Mouse (Mus musculus) spleen, postnatal 10 days (tissue): ENCODE measurements around the gene Cd69.
A peak's percentile ranks its signal among the peaks of the same experiment; 100 is the strongest.

ENCODE experiments used
- DNase-seq, 2 experiments: peaks; one replicate each; pipeline ENCODE4 v3.0.0; 2021 to 2022; ENCODE audit warnings: low spot score in 2 of 2

The Cd69 gene

DNA sequence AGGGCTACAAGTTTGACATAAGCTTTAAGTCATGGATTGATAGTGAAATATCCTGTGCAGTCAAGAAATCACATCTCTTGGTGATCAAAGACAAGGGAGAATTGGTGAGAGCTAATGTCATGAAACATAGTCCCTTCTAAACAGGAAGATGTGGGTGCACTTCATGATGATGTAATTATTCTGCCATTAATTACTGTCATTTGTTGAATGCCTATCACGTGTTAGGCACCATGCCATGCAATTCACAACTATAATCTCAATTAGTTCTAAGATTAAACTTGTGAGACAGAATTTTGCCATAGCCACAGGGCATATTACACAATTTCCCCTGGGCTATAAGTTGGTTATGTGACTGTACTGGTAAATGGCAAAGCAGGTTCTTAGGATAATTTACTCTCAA is 28.2 kb downstream of the Cd69 start:
- no peak for DNase-seq

DNA sequence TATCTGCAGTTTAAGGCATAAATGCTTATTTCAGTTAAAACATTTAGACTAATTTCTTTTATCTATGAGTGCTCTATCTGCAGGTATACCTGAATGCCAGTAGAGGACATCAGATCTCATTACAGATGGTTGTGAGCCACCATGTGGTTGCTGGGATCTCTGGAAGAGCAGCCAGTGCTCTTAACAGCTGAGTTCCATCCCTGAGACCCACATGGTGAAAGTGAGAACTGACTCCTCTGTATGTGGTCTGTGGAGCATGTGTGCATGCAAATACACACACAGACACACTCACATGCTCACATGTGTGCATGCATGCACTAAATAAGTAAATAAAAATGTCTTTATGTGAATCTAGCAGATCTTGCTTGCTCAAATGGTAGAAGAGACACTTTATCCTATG is 29.4 kb downstream of the Cd69 start:
- DNase-seq: no peak

DNA sequence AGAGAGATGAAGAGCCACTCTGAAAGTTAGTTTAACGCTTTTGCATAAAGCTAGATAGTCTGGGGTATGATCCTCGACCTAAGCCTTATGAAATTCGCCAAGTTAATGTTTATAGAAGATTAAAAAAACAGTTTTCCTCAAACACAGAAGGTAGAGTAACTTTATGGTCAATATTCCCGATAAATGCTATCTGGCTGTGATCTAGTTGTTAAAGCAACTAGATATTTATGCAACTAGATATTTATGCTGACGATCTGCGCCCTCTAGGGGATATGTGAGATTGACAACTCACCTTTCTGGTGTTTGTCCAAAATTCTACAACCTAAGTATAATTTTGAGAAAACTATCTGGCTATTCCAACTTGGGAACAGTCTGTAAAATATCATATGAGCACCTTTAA is 33.3 kb downstream of the Cd69 start:
- DNase-seq: no peak

DNA sequence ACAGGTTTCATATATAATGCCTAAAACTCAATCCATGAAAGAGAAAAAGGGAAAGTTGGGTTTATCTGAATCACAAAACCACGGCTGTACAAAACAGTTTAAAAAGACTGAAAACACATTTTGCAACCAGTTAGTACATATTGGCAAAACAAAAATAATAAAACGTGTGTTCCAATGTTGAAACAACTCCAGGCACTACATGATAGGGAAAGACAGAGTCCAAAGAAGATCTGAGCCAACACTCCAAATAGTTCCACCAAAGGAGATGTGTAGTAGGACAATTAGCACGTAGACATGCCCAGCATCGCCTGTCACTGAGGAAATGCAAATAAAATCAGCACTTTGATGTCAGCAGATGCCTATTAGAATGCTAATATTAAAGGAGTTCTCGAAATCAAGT is 33.8 kb downstream of the Cd69 start:
- no peak for DNase-seq

DNA sequence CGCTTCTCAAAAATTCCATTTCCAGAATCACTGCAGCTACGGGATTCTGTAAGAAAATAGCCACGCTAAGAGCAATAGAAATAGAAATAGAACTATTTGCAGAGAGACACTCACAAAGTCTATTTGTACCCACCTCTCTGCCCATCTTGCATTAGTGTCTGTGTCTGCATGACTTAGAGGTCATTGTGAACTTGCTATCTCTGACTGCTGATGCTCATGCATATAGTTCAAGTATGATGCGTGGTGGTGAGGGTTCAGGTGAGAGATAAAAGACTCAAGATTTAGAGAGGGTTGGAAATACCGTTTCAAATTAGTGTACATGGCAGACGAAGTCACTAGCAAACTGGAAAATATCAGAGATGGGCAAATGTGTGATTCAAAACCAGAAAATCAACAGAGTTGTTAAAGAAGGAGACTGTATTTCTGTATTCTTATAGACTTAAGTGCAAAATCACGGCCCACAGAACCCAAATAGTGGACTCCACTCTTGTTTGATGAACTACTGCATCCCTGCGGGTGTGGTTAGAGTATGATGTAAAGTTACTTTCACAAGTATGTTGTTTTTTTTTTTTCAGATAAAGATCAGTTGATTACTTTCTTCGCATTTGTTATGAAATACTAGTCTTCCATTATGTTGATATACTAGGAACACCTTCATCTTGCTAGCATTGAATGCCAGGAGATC is 35.5 kb downstream of the Cd69 start:
- DNase-seq: no peak

DNA sequence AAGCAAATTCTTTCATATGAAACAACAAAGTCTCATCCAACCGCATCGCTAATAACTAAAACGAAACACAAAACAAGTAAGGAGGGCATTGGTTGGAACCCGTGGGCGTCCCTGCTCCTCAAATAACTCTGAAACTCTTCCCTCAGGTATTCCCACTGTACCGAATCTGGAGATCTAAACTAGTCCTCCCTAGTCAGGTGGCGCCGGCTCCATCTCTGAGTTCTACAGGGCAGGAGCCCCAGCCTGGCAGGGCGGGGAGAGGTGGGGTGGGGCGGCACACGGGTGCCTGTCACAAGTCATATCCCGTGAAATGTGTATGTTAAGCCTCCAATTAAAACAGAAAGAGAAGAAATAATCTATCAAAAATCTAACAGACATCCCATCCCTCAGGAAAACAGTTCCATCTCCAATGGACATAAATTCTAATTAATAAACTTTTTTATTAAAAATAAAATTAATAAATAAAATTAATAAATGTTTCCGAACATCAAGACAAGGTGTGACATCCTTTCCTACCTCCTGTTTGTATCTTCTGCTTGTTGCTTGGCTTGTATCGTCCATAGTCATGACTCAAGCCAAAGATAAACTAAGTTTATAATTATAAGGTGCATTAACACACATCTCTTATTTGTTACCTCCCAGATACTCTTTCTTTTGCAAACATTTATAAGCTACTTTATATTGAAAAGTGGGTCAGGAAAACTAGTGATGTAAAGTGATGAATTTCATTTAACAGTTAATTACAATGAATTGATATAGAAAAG is 36.8 kb downstream of the Cd69 start:
- DNase-seq: peak; percentile 65 to 74

DNA sequence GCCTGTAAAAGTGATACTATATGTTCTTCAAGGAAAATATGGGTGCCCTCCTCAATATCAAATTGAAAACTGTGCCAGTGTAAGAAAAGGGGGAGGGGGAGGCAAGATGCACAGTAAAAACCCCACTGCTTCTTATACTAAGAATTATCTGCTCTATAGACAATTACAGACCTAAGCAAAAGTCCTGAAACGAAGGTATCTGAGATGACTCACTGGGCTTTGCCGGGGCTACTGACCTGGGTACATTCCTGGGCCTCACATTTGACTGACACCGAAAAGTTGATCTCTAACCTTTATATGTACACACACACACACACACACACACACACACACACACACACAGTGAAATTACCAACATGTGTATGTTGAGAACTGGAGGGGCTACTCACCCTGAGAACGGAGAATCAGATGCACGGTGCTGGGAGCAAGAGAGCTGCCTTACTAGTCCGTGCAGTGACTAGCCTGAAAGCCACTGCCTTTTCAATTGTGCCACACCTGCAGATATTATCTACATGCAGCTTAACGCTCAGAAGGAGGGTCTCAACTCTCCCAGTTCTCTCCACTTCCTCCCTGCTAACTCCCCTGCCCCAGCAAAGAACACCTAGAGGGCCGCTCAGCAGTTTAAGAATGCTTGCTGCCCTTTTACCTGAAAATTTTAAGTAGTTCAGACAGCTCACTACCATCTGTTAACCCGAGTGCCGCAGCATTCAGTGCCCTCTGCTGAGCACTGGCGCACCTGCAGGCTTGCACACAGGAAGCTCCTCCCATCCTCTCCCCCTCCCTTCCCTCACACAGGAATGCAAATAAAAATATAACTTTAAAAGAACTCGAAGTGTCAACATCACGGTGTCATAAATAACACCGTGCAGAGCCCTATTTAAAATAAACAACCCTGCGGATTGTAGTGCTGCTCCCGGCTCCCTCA is 37.6 kb downstream of the Cd69 start:
- DNase-seq: peak; percentile 70 to 87

DNA sequence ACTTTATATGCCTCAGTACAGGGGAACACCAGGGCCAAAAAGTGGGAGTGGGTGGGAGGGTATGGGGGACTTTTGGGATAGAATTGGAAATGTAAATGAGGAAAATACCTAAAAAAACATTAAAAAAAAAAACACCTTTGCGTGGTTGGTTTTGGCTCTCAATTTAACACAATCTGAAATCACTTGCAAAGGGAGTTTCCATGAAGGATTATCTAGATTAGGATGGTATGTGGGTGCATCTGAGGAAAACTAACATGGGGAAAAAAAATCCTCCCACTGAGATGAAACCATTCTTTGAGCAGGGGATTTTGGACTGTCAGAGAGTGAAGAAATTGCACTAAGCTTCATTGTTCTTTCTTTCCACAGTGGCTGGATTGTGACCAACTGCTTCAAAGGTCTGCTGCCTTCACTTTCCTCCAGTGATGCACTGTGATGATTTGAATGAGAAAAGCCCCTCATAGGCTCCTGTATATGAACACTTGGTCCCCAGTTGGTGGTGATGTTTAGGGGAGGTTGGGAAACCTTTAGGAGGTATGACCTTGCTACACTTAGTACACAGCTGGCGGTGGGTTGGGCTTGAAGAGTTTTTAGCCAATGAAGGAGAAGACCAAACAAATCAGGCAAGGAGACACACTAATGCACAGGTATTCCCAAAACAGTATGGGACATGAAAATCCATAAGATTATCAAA is 38.4 kb downstream of the Cd69 start:
- DNase-seq: peak in 1 of 2 experiments; percentile 56

DNA sequence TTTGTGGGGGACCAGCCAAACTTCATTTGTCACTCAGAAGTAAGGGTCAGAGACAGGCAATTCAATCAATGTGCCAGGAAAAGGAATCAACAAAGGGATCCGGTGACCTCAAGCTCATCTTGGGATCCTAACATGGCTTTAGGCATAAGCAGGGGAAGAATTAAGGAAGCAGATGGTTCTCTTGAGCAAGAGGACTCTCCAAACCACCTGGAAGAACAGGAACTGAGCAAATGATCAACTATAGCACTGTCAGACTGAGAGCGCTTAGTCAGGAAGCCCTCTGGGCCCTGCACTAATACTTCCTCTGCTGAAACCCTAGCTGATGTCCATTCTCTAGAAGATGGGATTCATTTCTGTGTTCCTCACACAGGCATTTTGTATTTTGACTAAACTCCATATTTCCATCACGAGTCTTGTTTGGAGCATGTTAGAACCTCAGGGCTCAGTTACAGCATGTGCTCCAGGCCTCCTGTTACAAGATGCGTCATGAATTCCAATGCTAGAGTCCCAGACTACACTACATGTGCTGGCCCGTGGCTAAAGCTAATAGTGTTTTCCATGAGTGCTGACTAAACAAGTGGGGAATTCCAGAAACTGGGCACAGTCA is 39.3 kb downstream of the Cd69 start:
- no peak for DNase-seq

DNA sequence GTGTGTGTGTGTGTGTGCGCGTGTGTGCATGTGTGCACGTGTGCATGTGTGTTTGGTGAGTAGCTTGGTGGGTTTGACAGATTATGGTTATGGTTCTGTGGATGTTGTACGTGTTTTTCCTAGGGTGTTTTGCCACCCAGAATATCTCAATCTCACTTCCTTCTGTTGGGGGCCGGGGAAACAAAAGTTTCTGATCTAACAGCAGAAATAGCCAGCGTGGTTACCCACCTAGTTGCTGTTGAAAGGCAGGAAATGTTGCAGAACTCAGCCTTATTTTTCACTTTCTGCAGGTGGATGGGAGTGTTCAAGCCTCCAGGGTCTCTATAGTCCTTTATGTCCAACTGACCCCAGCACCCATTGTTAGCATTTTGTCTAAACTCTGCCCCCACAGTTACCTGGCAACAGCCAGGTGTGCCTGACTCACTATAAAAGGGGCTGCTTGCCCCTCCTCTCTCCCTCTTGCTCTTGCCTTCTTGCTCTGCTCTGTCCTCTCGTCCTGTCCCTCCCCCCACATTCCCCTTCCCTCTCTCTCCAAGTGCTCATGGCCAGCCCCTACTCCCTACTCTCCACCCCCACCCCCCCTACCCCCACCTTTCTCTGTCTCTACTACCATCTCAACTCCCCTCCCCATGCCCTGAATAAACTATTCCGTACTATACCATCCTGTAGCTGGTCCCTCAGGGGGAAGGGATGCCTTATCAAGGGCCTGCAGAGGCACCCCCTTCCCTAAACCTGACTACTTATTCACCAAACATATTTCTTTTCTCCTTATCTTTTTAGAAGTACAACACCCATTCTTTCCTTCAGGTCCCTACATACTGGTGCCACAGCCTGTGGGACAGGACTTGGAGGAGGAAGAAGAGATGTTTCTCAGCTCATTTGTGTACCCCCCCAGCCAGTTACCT is 40.5 kb downstream of the Cd69 start:
- DNase-seq: peak; percentile 51 to 55

DNA sequence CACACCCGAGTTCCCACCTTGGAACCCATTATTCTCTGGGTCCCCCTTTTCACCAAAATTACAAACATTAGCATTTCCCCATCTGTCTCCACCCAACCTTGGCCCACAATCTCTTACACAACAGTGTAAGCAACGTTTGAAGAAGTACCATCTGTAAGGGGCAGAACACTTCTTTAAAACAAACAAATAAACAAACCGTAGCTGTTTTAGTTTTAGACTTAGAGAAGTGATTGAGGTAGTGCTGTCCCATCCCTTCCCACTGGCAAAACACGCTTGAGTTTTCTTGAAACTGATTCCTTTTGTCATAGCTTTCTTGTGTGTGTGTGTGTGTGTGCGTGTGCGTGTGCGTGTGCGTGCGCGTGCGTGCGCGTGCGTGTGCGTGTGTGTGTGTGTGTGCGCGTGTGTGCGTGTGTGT is 41.3 kb downstream of the Cd69 start:
- DNase-seq: no peak

DNA sequence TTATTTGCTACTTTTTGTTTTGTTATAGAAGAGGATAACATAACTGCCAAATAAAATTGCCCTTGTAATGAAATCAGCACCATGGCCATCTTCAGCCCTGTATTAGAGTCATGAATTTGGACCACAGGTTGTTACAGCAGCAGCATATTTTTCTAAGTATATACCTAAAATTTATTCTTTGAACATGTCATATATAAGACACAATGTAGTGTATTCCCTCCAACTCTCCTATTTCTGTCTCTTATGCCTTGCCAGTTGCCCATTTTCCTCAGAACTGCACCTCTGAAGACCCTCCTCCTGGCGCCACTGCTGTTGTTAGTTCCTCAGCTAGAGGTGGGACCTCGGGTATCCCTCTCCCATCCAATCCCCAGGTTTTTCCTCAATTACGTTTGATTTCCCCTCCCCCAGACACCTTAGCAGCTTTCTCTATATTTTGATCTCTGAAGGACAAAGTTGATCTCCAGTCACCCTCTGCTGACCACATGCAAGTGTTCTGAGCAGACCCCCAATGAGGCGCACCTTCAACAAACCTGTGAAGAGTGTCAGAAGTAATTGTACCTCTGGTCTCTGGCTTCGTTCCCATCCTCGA is 41.8 kb downstream of the Cd69 start:
- DNase-seq: peak in 1 of 2 experiments; percentile 31

DNA sequence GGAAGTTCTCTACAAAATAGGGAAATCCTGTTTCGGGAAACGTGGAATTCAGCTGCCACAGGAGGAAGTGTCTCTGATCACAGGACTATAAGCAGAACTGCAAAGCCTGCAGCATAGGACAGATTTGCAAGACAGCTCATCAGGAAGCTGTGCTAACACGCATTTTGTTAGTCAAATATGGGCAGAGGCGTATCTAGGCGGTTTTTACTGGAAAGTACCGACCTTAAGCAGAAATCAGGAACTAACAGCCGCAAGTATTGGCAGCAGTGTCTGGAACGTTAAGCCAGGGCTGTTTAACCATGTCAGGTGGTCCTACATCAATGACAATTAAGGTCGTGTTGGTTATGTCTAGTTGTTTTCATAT is 42.4 kb downstream of the Cd69 start:
- DNase-seq: peak in 1 of 2 experiments; percentile 60

DNA sequence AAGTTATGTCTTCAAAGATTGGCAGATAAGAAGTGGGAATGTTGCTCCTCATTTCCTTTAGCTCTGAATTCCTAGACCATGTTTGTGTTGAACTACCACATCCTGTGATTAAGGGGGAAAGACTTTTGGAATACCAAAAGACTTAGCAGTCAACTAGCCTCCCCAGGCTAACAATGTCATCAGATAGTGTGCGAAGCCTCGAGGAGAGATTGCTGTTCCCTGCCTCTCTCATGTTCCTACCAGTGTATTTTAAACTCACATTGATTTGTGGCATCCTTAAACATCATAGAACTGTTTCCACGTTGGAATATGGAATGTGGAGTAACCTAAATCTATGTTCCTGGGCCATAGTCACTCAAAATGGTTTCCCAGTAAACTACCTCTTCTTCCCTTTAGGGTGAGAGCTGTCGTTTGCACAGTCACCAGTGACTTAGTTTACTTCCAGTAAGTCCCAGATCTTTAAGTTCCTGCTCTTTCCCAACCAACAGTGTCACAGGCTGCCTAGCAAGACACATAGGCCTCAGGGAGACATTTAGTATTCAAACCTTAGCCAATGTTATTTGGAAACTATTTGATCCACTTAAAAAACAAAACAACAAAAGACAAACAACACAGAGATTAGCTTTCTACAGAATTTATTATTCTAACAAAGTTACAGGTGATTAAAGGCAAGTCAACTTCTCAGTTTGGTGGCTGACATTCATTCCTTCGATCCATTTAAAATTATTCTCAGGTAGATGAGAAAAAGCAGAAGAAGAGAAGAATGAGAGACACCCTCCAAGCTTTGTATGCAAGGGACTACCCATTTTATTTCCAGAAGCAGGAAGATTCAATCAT is 43.0 kb downstream of the Cd69 start:
- DNase-seq: no peak

DNA sequence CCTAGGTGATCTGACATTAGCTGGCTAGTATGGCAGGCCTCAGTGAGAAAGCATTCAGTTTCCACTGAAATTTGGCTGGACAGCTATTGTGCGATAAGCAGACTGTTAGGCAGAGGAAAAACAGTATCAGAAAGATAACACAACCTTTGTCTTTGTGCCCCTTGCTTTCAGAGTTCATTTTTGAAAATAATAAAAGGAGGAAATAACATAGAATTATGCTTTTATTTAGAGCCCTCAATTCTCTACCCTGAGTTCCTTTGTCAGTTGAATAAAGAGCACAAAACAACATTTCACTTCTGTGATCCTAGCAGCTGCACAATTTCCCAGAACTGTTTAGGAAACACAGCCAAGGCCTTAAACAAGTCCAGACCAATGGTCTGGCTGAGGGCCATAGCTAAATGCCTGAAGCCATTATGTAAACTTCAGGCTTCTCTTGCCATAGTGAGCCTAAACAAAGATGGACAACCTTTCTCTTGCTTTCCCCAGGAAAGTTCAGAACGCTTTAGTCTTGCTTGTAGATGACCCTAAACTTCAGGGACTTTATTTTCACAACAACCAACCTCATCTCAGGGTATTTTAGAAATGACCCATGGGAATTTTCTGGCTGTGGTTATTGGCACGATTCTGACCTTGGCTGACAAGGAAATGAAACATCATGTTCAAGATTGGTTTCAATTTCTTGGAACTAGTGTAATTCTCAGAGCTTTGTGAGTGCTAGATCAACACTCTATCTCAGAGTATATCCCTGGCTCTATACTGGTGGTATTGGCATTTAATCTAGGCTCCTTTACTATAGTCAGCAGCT is 45.3 kb downstream of the Cd69 start:
- no peak for DNase-seq

DNA sequence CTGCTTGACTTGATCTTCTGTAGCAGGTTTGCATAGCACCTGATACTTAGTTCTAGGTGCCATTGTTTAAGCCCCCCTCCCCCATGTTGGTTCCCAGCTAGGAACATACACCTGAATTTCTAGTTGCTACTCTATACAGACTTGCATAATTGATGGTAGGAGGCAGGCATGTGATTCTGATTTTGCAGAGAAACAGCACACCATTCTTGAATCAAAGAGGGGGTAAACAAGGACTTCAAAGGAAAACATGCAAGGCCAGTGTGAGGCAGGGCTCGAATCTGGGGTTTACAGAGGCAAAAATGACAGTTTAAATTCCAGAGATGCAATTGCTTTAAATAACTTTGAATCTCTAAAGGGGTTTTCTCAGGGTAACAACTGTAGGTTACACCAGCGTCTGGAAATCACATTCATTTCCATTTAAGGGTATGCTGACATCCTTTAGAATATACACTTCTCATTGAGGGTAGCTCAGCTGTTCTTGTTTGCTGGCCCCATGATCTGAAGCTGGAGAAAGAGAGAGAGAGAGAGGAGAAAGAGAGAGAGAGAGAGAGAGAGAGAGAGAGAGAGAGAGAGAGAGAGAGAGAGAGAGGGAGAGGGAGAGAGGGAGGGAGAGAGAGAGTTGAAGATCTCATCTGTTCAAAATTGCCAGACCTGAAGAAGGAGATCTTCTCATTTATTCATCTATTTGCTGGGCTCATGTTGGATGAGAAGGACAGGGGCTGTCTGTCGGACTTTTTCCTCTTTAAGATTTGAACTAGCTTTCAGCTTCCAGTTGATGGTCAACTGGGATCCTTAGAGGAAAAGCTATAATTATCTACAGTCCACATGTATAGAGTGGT is 46.1 kb downstream of the Cd69 start:
- DNase-seq: no peak

DNA sequence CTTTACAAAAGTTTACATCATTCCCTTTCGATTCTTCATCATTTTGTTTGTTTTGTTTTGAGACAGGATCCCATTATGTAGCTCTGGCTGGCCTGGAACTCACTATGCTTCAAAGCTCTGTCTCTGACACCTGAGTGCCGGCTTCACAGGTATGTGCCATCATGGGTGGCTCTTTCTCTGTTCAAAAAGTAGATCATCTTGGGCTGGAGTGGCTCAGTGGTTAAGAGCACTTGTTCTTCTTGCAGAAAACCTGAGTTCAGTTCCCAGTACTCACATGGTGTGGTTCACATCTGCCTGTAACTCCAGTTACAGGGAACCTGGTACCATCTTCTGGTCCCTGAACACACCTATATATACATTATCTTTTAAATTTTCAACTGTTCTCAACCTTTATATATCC is 50.2 kb downstream of the Cd69 start:
- no peak for DNase-seq
